Mouse (Mus musculus): Measurements from ENCODE around the gene Gm20696.

Gm20696 gene

GRCm38 (mm10) chr6:99347836-99348235 is 318.8 kb downstream of the Gm20696 start:
- DNase-seq, result no peak

- DNase-seq, result no peak
Measured at GRCm38 (mm10) chr6:99344966-99345365, 321.6 kb downstream of the Gm20696 start.

GRCm38 (mm10) chr6:99344357-99344756 is 322.2 kb downstream of the Gm20696 start:
- DNase-seq, result no peak

GRCm38 (mm10) chr6:99343815-99344214 is 322.8 kb downstream of the Gm20696 start:
- DNase-seq, result no peak

- DNase-seq, result no peak
Measured at GRCm38 (mm10) chr6:99342416-99342815, 324.2 kb downstream of the Gm20696 start.

GRCm38 (mm10) chr6:99340902-99341301 is 325.7 kb downstream of the Gm20696 start:
- DNase-seq, result no peak

- no peak for DNase-seq
Measured at GRCm38 (mm10) chr6:99339986-99340721, 326.4 kb downstream of the Gm20696 start.

GRCm38 (mm10) chr6:99339343-99339620 is 327.3 kb downstream of the Gm20696 start:
- DNase-seq, result no peak

- DNase-seq, result no peak
Measured at GRCm38 (mm10) chr6:99338593-99339342, 327.8 kb downstream of the Gm20696 start.

GRCm38 (mm10) chr6:99338174-99338573 is 328.4 kb downstream of the Gm20696 start:
- DNase-seq, result no peak

- no peak for DNase-seq
Measured at GRCm38 (mm10) chr6:99337575-99337974, 329.0 kb downstream of the Gm20696 start.

GRCm38 (mm10) chr6:99336191-99336590 is 330.4 kb downstream of the Gm20696 start:
- DNase-seq, result no peak

- DNase-seq, result no peak
Measured at GRCm38 (mm10) chr6:99335174-99335830, 331.3 kb downstream of the Gm20696 start.

GRCm38 (mm10) chr6:99334255-99334654 is 332.3 kb downstream of the Gm20696 start:
- no peak for DNase-seq

- DNase-seq, result no peak
Measured at GRCm38 (mm10) chr6:99333127-99333526, 333.5 kb downstream of the Gm20696 start.

- no peak for DNase-seq
Measured at GRCm38 (mm10) chr6:99330169-99330568, 336.4 kb downstream of the Gm20696 start.

- DNase-seq, result no peak
Measured at GRCm38 (mm10) chr6:99328634-99329033, 338.0 kb downstream of the Gm20696 start.

GRCm38 (mm10) chr6:99328146-99328545 is 338.5 kb downstream of the Gm20696 start:
- no peak for DNase-seq

GRCm38 (mm10) chr6:99327721-99328120 is 338.9 kb downstream of the Gm20696 start:
- peak; percentile 9 to 14 for DNase-seq

GRCm38 (mm10) chr6:99325881-99326280 is 340.7 kb downstream of the Gm20696 start:
- no peak for DNase-seq

- DNase-seq, result no peak
Measured at GRCm38 (mm10) chr6:99325461-99325860, 341.1 kb downstream of the Gm20696 start.

- no peak for DNase-seq
Measured at GRCm38 (mm10) chr6:99322132-99322904, 344.3 kb downstream of the Gm20696 start.

- DNase-seq, result no peak
Measured at GRCm38 (mm10) chr6:99320444-99320843, 346.2 kb downstream of the Gm20696 start.

All from cerebellum, adult 18-20 months (tissue).